Mouse (Mus musculus) thymus, postnatal 4 days (tissue): Measurements from ENCODE around the gene Abca2.

Experiments used
- DNase-seq: peaks from one replicate; pipeline ENCODE4 v3.0.0; 2021

Abca2 gene

GRCm38 (mm10) chr2:25426721-25427191 is 1.7 kb upstream of the Abca2 start:
- peak; percentile 82 for DNase-seq

GRCm38 (mm10) chr2:25427256-25427655 is 1.2 kb upstream of the Abca2 start:
- no peak for DNase-seq

GRCm38 (mm10) chr2:25429435-25430180 is 1.1 kb downstream of the Abca2 start:
- no peak for DNase-seq

GRCm38 (mm10) chr2:25430395-25431233 is 2.1 kb downstream of the Abca2 start:
- no peak for DNase-seq

- DNase-seq: no peak
Observed at GRCm38 (mm10) chr2:25431308-25431855, 2.9 kb downstream of the Abca2 start.

- DNase-seq: no peak
Observed at GRCm38 (mm10) chr2:25432326-25433098, 4.0 kb downstream of the Abca2 start.

- no peak for DNase-seq
Observed at GRCm38 (mm10) chr2:25433101-25433500, 4.6 kb downstream of the Abca2 start.

- no peak for DNase-seq
Observed at GRCm38 (mm10) chr2:25434292-25434691, 5.8 kb downstream of the Abca2 start.

- DNase-seq: no peak
Observed at GRCm38 (mm10) chr2:25436286-25436820, 7.8 kb downstream of the Abca2 start.

- DNase-seq: no peak
Observed at GRCm38 (mm10) chr2:25441067-25441466, 12.6 kb downstream of the Abca2 start.

- DNase-seq: no peak
Observed at GRCm38 (mm10) chr2:25442682-25443081, 14.2 kb downstream of the Abca2 start.

- no peak for DNase-seq
Observed at GRCm38 (mm10) chr2:25450853-25451647, 22.5 kb downstream of the Abca2 start.

GRCm38 (mm10) chr2:25452951-25453350 is 24.4 kb downstream of the Abca2 start:
- DNase-seq: no peak

GRCm38 (mm10) chr2:25456205-25456953 is 27.9 kb downstream of the Abca2 start, which contains the start of gene Clic3:
TSS of gene Clic3 (plus strand) at chr2:25456838.
- no peak for DNase-seq

GRCm38 (mm10) chr2:25457022-25457896 is 28.8 kb downstream of the Abca2 start:
- no peak for DNase-seq

- DNase-seq: no peak
Observed at GRCm38 (mm10) chr2:25458911-25459310, 30.4 kb downstream of the Abca2 start.

GRCm38 (mm10) chr2:25460135-25460534 is 31.6 kb downstream of the Abca2 start:
- DNase-seq: peak; percentile 44

- DNase-seq: peak; percentile 95
Observed at GRCm38 (mm10) chr2:25460551-25461309, 32.2 kb downstream of the Abca2 start, which contains the start of gene Paxx. TSS of gene Paxx (minus strand) at chr2:25461094.

GRCm38 (mm10) chr2:25461407-25461806 is 32.9 kb downstream of the Abca2 start:
- DNase-seq: no peak
